Mouse (Mus musculus) ovary, postnatal 10 days (tissue): ENCODE results near the gene 2610507B11Rik.
"Not testable (repeated sequence)": the region's sequence is repeated elsewhere in the genome, so short reads cannot be mapped to it uniquely, and the experiment has no call there.

Source experiments
- DNase-seq: peaks from one replicate; pipeline ENCODE4 v3.0.0; 2022; ENCODE audit warnings: low spot score

The 2610507B11Rik gene

DNA sequence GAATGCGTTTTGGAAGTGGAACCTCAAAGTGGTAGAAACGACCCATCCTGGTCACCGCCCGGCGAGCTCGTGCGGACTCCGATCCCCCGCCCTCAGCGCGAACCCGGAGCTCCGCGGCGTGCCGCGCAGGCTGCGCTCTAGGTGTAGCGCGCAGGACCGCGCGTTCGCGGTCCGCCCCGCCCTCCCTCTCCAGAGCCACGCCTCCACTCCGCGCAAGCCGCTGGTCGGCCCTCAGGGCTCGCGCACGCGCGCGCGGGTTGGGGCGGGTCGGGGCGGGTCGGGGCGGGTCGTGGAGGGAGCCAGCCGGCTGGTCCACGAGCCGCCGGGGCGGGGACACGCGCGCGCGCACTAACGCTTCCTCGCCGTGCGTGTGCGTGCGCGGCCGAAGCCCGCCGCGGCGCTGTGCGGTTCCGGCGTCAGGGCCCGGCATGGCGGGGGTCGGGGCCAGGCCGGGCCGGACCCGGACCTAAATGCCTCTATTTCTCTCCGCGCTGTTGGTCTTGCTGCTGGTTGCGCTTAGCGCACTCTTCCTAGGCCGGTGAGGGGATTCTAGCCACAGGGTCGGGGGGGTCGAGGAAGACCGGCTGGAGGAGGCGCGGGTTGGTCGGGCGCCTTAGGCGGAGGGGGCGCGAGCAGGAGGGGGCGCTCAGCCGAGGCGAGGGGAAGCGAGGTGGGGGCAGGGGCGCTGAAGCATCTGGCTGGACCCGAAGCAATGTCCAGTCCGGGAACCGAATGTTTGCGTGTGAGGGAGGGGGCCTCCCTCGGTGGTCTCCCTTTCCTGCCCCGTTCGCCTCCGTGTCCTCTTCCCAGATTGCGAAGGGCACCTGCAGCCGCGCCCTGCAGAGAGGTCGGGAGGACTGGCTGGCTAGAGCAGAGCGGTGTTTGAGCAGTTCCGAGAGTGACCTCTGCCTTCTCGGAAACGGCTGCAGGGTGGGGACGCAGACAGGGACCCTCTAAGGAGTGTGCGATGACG lies at the start of gene 2610507B11Rik:
2610507B11Rik (plus strand) TSS at position 373 of the 973 bp plus-strand sequence.
- DNase-seq, result peak; percentile 73

DNA sequence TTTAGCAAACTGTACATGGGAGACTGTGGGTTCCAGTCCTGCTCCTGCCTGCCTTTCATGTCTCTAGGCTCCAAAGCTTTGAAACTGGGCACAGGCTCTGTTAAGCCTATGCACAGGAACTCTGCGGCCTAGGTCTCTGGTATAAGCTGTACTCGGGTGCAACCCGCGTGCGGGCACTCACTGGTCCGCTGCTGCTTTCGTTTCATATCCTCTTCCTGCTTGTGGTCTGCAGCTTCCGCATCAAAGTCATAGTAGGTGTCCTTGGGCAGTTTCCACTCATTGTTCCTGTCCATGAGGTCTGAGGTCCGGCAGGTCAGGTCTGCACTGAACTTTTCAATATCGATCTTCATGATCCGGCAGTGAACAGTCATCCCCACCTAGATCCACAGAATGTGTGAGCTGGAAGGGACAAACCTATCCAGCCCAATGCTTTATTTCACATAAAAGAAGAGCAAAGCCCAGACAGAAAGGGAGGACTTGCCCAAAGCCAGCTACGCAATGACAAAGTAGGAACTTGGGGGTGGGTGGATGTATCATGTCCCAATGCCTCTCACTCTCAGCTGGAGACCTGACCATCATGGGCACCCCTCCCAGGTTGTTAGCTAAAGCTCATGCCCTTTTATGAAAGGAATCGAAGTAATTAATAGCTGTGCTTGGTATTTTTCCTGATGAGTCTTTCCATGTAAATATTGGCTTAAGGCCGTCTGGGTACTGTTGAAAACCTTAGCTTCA lies 48.3 kb upstream of the 2610507B11Rik start:
- no peak for DNase-seq

DNA sequence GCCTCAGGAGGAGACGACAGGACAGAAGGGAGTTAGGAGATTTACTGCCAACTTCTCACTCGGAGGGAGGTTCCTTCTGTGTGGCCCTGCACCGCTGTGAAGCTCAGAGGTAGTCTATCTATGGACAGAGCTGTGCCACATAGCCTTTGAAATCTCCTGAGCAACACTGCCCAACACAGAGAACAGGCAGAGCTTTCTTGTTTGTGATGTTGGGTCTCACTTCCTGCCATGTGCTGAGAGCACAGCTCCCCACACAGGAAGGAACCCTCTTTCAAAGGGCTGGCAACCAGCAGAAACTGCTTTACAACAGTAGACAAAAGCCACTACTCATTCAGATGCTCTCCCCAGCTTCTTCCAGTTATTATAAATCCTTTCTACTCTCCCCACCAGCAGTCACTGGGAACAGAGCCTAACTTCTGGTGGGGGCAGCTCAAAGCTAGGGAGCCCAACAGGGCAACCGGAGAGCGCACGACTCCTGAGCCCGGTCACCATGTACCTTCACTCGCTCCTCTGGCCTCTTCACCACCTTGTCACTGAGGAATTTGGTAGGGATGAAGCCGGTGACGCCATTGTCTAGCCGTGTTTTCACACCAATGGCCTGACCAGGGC lies 45.7 kb upstream of the 2610507B11Rik start:
- DNase-seq, result no peak

DNA sequence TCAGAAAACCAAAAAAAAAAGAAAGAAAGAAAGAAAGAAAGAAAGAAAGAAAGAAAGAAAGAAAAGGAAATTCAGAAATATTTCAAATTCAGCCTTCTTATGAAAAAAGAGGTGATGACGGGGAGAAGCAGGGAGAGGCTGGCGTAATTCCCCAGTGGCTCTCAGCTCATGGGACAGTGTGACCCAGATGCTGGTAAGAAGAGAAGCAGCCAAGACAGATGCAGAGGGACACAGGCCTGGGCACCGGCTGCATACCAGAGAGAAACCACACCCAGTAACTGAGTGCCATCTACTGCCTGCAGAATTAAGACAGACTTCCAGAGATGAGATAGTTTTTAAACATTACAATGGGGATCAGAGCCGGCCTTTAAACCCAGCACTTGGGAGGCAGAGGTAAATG lies 38.0 kb upstream of the 2610507B11Rik start:
- DNase-seq, result no peak

DNA sequence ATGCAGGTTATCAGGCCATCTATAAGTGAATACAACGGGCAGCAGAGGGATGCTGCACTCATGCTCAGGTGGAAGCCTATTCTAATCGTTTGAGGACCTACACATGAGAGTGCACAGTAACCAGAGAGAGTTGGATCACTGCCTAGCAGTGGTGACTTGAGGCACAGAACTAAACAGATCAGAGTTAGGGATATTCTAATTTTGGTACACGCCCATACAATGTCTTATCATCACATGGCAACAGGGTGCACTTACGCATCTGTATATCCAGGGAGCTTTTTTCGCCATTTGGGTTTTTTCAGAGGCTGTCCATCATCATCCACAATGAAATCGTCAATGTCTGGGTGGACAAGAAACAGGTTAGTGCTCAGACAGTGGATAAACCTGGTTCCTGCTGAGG lies 30.0 kb upstream of the 2610507B11Rik start:
- no peak for DNase-seq

DNA sequence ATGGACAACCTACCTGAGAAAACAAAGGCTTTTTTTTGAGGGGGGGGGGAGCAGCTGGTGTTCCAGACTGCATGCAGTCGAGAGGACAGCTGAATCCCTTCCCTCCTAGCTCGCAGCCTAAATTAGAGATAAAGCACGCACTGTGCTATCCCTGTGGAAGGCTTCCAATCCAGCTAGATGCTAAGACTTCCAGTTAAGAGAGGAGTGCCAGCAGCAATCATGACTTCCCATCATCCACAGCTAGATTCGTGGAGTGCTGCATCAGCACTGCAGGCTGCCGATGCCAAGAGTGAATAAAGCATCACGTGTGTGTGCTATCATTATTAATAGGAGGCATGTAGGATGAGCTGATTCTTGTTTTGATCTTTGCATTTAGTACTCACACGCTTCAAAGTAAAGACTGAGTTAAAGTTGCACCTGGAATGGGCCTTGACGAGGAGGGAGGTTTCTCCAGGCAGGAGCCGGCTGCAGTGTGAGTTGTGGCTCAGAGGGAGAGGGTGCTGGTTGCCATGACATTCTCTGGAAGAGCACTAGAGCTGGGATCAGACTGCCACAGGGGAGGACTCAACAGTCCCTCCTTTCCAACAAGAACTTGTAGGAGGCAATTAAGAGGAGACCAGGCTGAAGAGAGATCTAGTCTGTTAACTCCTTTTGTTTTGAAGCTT lies 21.2 kb upstream of the 2610507B11Rik start:
- DNase-seq, result no peak

DNA sequence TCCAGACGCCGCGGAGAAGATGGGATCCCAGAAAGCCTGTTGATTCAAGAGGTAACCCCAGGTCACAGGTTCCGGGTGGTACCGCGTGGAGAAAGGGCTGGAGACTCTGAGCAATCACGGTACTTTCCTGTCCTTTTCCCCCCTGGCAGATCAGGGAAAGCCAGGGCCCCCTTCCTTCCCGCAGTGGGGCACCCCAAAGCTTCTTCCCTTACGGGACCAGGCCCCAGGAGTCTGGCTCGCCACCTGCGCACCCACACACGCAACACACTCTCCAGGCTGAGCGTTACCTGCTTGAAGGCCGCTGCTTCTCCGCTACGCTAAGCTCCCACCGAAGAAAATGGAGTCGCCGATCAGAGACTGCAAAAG lies 16.3 kb upstream of the 2610507B11Rik start:
- DNase-seq, result no peak

DNA sequence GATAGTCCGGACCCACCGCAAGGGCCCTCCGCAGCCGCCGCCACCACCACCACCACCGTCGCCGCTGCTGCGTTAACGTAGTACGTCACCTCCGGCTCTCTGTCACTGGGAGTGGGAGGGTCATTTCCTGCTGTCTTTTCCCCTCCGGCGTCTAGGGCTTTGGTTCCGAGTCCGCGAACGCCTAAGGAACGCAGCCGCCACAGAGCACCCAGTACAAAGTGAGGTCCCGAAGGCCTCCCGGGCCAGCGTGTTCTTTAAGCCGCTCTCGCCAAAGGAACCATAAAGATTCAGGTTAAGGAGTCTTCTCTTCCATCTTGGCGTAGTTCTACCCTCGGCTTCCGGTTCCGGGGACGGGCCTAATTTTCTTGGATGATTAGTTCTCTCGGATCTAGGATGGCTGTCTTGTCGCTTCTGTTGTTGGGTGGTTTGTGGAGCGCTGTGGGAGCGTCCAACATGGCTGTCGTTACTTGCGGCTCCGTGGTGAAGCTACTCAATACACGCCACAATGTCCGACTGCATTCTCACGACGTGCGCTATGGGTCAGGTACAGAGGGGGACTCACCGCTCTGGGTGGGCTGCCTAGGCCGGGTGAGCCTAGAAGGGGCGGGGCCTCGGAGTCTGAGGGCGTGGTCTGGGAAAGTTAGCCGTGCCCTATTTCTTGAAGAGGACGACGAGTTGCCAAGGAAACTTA lies 15.8 kb upstream of the 2610507B11Rik start, which contains the start of the genes Sdf2 and Supt6:
Sdf2 (plus strand) TSS at position 120 of the 691 bp plus-strand sequence.
Supt6 (minus strand) TSS at position 361 of the 691 bp plus-strand sequence.
- DNase-seq, result peak; percentile 83

DNA sequence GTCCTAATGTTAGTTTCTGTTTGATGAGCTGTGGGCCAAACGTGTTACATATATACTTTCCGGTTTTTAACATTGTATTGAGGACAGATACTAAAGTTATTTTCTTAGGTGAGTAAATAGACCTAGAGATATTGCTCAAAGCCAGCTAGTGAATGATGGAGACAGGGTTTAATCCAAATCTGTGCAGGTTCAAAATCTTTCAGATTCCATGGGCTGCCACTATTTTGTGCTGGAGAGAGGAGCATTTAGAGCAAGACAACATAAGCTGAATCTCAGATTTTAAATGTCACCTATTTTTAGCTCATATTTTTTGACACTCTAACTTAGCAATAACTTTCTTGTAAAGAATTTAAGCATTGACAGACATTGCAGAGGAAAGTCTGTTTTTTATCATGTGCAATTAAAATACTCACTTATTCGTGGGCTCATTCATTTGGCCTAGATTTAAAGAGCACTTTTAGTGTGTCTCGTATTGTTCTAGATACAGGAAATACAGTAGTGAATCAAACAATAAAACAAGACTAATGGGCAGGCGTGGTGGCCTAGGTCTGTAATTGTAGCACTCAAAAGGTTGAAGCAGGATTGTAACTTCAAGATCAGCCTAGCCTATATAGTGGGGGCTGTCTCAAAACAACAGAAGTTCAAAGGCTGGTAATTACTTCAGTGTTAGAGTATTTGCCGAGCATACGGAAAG lies 15.1 kb upstream of the 2610507B11Rik start:
- no peak for DNase-seq

DNA sequence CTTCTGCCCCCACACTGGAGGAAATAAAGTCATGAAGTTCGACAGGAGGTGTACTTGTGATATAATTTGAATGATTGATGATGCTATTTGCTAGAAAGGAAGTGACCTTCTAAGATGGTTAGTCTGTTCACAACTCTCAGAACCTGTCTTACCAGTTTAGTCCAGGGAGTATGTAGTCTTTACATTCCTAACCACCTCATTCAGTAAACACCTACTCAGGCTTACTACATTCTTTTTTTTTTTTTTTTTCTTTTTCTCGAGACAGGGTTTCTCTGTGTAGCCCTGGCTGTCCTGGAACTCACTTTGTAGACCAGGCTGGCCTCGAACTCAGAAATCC lies 14.6 kb upstream of the 2610507B11Rik start:
- DNase-seq, result no peak

DNA sequence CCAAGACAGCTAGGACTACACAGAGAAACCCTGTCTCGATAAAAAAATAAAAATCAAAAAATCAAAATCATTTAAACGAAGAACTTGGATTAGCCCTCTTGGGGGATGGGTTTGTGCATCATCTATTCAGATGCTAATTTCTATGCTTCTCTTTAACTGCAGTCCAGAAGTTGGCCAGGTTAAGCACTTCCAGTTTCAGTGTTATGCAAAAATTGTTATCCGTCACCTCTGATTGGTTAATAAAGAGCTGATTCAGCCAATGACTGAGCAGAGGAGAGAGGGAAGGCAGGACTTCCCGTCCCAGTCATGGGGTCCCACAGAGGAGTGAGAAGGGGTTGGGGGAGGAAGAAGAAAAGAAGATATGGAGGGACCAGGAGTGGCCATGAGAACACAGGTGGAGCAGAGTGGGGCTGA lies 13.8 kb upstream of the 2610507B11Rik start:
- no peak for DNase-seq

DNA sequence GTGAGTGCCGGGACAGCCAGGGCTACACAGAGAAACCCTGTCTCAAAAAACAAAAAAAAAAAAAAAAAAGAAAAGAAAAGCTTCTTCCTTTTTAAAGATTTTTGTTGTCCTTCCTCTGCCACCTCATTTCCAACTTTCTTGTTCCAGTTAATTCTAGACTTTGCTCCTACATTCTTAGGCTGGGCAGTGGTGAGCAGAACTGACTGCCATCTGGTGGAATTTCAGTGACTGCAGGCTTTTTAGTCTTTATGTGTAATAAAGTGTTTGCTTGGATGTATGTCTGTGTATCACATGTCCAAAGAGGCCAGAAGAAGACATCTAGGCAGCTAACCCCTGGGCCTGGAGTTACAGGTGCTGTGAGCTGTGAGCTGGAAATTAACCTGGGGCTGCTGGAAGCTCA lies 4.9 kb upstream of the 2610507B11Rik start:
- no peak for DNase-seq

DNA sequence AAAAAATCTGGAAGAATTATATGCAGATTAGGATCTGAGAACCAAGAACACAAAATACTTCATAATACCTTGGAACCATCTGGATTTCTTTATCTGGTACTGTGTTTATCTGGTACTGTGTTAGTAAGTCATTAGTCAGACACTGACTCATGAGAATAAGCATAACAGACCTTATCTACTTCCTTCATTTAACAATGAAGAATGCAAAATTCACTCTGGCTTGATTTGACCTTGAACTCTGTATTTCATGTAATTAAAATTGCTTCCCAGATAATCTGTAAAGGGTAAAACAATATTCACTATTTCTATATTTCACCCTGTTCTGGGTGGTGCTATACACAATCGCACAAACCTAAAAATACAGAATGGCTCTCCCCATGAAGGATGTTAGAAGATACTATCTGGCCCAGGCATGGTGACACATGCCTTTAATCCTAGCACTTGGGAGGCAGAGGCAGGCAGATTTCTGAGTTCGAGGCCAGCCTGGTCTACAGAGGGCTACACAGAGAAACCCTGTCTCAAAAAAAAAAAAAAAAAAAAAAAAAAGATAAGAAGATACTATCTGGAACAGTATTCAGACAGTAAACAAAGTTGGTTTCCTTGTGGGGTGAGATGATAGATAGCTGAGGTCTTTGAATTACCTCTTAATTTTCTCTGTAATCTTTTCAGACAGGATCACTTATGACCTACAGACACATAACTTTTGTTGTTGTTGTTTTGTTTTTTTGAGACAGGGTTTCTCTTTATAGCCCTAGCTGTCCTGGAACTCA lies 878 bp upstream of the 2610507B11Rik start:
- DNase-seq, result no peak

DNA sequence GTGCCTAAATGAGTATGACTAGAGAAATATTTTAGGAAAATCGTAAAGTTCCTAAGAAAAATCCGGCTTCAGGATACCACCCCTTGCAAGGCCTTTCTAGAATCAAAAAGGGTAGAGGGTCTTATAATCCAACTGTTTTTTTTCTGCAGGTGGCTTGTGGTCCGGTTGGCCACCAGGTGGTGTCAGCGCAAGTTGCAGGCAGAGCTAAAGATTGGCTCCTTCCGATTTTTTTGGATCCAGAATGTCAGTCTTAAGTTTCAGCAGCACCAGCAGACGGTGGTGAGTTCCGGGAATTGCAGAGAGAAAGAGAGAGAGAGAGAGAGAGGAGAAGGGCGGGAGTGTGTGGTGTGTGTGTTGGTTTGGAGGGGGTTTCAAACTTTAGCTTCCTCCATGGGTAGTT lies 998 bp downstream of the 2610507B11Rik start:
- no peak for DNase-seq

DNA sequence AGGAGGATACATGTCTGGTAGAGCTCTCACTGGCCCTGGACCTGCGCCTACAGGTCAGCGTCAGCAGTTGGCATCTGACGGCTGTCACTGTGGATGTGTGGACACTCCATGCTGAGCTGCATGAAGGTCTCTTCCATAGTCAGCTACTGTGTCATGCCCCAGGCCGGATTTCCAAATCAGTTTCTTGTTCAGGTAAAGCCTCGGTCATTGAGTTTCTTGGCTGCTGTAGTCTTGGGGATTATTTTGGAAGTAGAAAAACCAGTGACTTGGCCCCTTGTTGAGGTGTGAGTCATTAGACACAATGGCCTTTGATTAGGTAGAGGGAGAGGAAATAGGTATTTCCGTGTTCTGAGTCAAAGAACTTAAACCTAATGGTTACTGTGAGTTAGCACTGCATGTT lies 4.0 kb downstream of the 2610507B11Rik start:
- no peak for DNase-seq

DNA sequence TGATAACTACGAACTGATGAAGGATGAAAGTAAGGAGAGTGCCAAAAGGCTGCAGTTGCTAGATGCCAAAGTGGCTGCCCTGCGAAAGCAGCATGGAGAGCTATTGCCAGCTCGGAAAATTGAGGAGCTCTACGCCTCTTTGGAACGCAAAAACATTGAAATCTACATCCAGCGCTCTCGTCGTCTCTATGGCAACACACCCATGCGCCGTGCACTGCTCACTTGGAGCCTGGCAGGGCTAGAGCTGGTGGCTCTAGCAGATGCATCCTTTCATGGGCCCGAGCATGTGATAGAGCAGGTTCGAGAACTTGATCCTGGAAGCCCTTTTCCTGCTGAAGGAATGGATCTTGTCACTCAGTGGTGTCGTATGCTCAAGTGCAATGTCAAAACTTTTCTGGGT lies 10.4 kb downstream of the 2610507B11Rik start:
- no peak for DNase-seq

DNA sequence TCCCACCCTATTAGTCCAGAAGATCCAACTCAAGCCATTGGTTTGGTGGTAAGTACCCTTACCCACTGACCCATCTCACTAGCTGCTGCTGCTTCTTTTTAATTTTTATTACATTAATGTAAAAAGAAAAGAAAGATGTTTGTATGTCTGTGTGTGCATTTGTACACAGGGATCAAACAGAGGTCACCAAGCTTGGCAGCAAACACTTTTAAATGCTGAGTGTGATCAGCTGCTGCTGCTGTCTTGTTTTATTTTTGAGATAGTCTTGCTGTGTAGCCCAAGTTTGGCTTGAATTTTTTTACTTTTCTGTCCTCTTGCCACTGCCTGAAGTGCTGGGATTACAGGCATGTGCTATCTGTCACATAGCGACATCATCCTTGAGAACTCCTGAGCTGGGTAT lies 14.0 kb downstream of the 2610507B11Rik start:
- no peak for DNase-seq

DNA sequence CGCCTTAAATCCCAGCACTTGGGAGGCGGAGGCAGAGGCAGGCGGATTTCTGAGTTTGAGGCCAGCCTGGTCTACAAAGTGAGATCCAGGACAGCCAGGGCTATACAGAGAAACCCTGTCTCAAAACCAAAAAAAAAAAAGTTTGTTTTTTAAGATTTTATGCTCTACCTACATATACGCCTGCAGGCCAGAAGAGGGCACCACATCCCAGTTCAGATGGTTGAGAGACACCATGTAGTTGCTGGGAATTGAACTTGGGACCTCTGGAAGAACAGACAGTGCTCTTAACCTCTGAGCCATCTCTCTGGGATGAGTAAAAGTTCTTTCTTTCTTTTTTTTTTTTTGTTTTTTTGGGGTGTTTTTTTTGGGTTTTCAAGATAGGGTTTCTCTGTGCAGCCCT lies 14.6 kb downstream of the 2610507B11Rik start:
- DNase-seq, result not testable (repeated sequence)

DNA sequence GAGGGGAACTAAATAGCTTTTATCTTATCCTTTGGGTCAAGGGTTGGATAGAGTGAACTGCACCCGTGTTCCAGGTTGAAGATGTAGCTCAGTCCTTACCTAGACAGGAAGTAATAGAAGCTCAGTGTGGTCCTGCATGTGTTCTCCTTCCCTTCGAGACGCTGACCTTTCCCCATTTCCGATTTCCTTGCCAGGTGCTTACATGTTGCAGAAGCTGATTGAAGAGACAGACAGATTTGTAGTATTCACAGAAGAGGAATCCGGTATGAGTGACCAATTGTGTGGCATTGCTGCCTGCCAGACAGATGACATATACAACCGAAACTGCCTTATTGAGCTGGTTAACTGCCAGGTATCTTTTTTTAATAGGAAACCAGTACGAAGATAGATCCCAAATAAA lies 17.3 kb downstream of the 2610507B11Rik start:
- no peak for DNase-seq

DNA sequence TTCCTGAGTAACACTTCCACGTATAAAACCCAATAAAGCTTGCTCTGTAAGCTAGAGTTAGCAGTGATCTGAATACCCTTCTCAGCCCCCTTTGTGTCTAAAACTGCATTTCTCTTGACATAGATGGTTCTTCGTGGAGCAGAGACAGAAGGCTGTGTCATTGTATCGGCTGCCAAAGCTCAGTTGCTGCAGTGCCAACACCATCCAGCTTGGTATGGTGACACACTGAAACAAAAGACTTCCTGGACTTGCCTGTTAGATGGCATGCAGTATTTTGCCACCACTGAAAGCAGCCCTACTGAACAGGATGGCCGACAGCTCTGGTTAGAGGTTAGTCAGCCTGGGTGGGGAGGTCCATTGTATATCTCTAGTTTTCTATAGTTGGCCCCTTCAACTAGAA lies 18.0 kb downstream of the 2610507B11Rik start:
- no peak for DNase-seq
